Mouse (Mus musculus): Measurements from ENCODE around the gene Ackr2. TPM values are rescaled to one million over a fixed set of nuclear protein-coding genes. Genes with fewer than 3 reads are reported as not detected.

The Ackr2 gene
- total RNA-seq, 2 experiments from 2014 or later: 2.4 to 4.1 TPM

- DNase-seq (ENCODE audit: low spot score in 2 of 2): no peak
Observed at GRCm38 (mm10) chr9:121959966-121960635, 61.9 kb downstream of the Ackr2 start.

Other genes starting within 250 kb of the Ackr2 start
- gene Sec22c, start 192.9 kb upstream of the Ackr2 start, total RNA-seq (2021): 10 to 100 TPM; 30.4 to 33.4 TPM
- 10 to 100 TPM; 80.7 to 87.9 TPM for gene Ss18l2, start 188.0 kb upstream of the Ackr2 start, total RNA-seq (2021)
- gene Nktr, start 179.2 kb upstream of the Ackr2 start, total RNA-seq (2021): 100 to 1,000 TPM; 110 to 133 TPM
- 100 to 1,000 TPM; 104 to 108 TPM for gene Zfp651, start 139.0 kb upstream of the Ackr2 start, total RNA-seq (2021)
- gene Klhl40, start 120.7 kb upstream of the Ackr2 start, total RNA-seq (2021): 1 to 10 TPM; 2.9 to 3.2 TPM
- 1 to 10 TPM; 2.8 to 2.9 TPM for gene Hhatl, start 105.8 kb upstream of the Ackr2 start, total RNA-seq (2021)
- 1 to 10 TPM; 6.6 to 7.7 TPM for gene Ccdc13, start 58.9 kb upstream of the Ackr2 start, total RNA-seq (2021)
- gene Higd1a, start 40.0 kb upstream of the Ackr2 start, total RNA-seq (2021): 100 to 1,000 TPM in 1 of 2 experiments, 10 to 100 TPM in 1; 99.3 to 103 TPM
- not detected for gene Cyp8b1, start 17.9 kb downstream of the Ackr2 start, total RNA-seq (2021)
- 1 to 10 TPM; 3.1 to 4.2 TPM for gene Fam198a, start 52.6 kb downstream of the Ackr2 start, total RNA-seq (2021)
- 10 to 100 TPM; 41.6 to 42.9 TPM for gene Pomgnt2, start 98.8 kb downstream of the Ackr2 start, total RNA-seq (2021)
- 100 to 1,000 TPM; 128 to 130 TPM for gene Snrk, start 218.9 kb downstream of the Ackr2 start, total RNA-seq (2021)